Mouse (Mus musculus) megakaryocyte, adult 5-6 weeks (primary cell): ENCODE data around the gene Vmn2r-ps159. TPM values are rescaled to one million over a fixed set of nuclear protein-coding genes. Genes with fewer than 3 reads are reported as not detected.
"Not testable (repeated sequence)": the region's sequence is repeated elsewhere in the genome, so short reads cannot be mapped to it uniquely, and the experiment has no call there.

Experiments
- ATAC-seq: 2 replicates; pipeline ENCODE4 v1.8.0; 2016; ENCODE audit warnings: mild to moderate bottlenecking, inconsistent platforms; ENCODE audit not compliant: poor library complexity, severe bottlenecking
- total RNA-seq, 2 experiments: library from RNA; stranded (forward) in 1 of 2; stranded (reverse) in 1 of 2; fragments of 153-499, 151-499 nt in 1 of 2; fragments of 221-1000, 200-1000 nt in 1 of 2; gene quantifications; 2 replicates each; pipeline versions ENCODE4 v1.2.3 to v1.2.4; 2015 to 2017

The Vmn2r-ps159 gene
- not detected in 2 replicates for total RNA-seq (2015)
- total RNA-seq (2017), result not detected in 2 replicates

GRCm38 (mm10) chr4:156330803-156331202 is at the start of gene Vmn2r-ps159:
TSS of gene Vmn2r-ps159 (plus strand) at chr4:156331103.
- ATAC-seq, result not testable (repeated sequence)

- peak; percentile 26 for ATAC-seq
These were observed 10.9 kb downstream of the Vmn2r-ps159 start for GRCm38 (mm10) chr4:156341601-156342504.

GRCm38 (mm10) chr4:156342569-156343325 is 11.8 kb downstream of the Vmn2r-ps159 start:
- ATAC-seq, result peak; percentile 49

GRCm38 (mm10) chr4:156343332-156343731 is 12.4 kb downstream of the Vmn2r-ps159 start:
- 0 out of 2 replicates have a peak, but pooled peaks have one; percentile 19 for ATAC-seq

GRCm38 (mm10) chr4:156356756-156357437 is 26.0 kb downstream of the Vmn2r-ps159 start:
- peak; percentile 24; the same call in 1 of the 2 replicates for ATAC-seq

Other genes starting within 250 kb of the Vmn2r-ps159 start
- gene 9430015G10Rik, start 221.1 kb upstream of the Vmn2r-ps159 start, total RNA-seq (2015), result 11.7 and 15.7 TPM in 2 replicates
- gene 9430015G10Rik, start 221.1 kb upstream of the Vmn2r-ps159 start, total RNA-seq (2017), result 20.1 and 27.5 TPM in 2 replicates
- 0.09 and 0.60 TPM in 2 replicates for gene Rnf223, start 200.6 kb upstream of the Vmn2r-ps159 start, total RNA-seq (2015)
- 0.08 and 0.11 TPM in 2 replicates for gene Rnf223, start 200.6 kb upstream of the Vmn2r-ps159 start, total RNA-seq (2017)
- 2.9 and 4.2 TPM in 2 replicates for gene Agrn, start 133.6 kb upstream of the Vmn2r-ps159 start, total RNA-seq (2015)
- gene Agrn, start 133.6 kb upstream of the Vmn2r-ps159 start, total RNA-seq (2017), result 1.8 and 2.9 TPM in 2 replicates
- 6.3 and 6.4 TPM in 2 replicates for gene Isg15, start 130.3 kb upstream of the Vmn2r-ps159 start, total RNA-seq (2015)
- 5.4 and 7.2 TPM in 2 replicates for gene Isg15, start 130.3 kb upstream of the Vmn2r-ps159 start, total RNA-seq (2017)
- gene AW011738, start 127.8 kb upstream of the Vmn2r-ps159 start, total RNA-seq (2015), result 0.11 and 0.42 TPM in 2 replicates
- gene AW011738, start 127.8 kb upstream of the Vmn2r-ps159 start, total RNA-seq (2017), result 0.49 and 0.66 TPM in 2 replicates
- 0.11 TPM in 1 of 2 replicates, not detected in the other for gene Perm1, start 115.2 kb upstream of the Vmn2r-ps159 start, total RNA-seq (2015)
- not detected in 2 replicates for gene Perm1, start 115.2 kb upstream of the Vmn2r-ps159 start, total RNA-seq (2017)
- gene Plekhn1, start 96.2 kb upstream of the Vmn2r-ps159 start, total RNA-seq (2015), result 8.5 and 10.5 TPM in 2 replicates
- gene Plekhn1, start 96.2 kb upstream of the Vmn2r-ps159 start, total RNA-seq (2017), result 11.2 and 14.1 TPM in 2 replicates
- 23.9 and 25.2 TPM in 2 replicates for gene Noc2l, start 95.1 kb upstream of the Vmn2r-ps159 start, total RNA-seq (2015)
- 43.9 and 47.3 TPM in 2 replicates for gene Noc2l, start 95.1 kb upstream of the Vmn2r-ps159 start, total RNA-seq (2017)
- 0.04 and 0.34 TPM in 2 replicates for gene Samd11, start 75.4 kb upstream of the Vmn2r-ps159 start, total RNA-seq (2015)
- gene Samd11, start 75.4 kb upstream of the Vmn2r-ps159 start, total RNA-seq (2017), result 0.49 TPM in 1 of 2 replicates, not detected in the other